Mouse (Mus musculus) splenic B cell, adult 2 months (primary cell): ENCODE measurements around the gene Tmem265.

Source experiments
- DNase-seq: peaks from one replicate; pipeline ENCODE4 v3.0.0-alpha.2; 2011; ENCODE audit warnings: low read depth, low spot score
- H3K27me3 ChIP-seq: 2 replicates; pipeline ENCODE4 v1.6.1; 2012; ENCODE audit warnings: mild to moderate bottlenecking, low read length, moderate library complexity, mixed read lengths; ENCODE audit not compliant: control insufficient read depth, poor library complexity, insufficient read depth, severe bottlenecking
- H3K36me3 ChIP-seq: 2 replicates; pipeline ENCODE4 v1.6.1; 2012; ENCODE audit warnings: mild to moderate bottlenecking, low read length, moderate library complexity, mixed read lengths; ENCODE audit not compliant: control insufficient read depth, poor library complexity, insufficient read depth, severe bottlenecking

Tmem265 gene

GRCm38 (mm10) chr7:127561340-127561858 lies at the start of gene Tmem265:
Tmem265 (plus strand) TSS chr7:127561390.
- Histone ChIP-seq H3K27me3 (no peaks in the 10 kb centered on the region), H3K36me3 (peaks cover 15% of the 10 kb centered on the region)
- DNase-seq, result no peak

DNA sequence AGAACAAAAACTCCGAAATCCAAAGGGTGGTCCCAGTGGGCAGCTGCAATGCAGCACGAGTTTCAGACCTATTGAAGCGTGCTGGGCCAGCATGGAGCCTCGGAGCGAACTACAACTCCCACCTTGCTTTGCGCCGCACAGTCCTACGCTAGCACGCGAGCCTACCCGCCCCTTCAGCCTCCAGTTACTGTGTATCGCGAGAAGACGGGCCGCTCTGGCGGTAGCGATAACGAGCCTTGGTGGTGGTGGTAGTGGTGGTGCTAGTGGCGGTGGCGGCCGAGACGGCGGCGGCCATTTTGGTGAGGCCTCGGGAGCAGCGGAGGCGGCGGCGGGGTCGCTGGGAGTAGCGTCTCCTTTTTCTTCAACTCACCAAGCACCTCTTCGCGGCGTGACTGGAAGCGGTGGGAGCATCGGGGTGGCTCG lies 49.4 kb upstream of the Tmem265 start, which contains the start of gene Srcap:
Gene Srcap, plus strand, starts transcription at position 176 of the 423 bp plus-strand sequence.
- DNase-seq, result peak; percentile 98
- Histone ChIP-seq H3K36me3 (peaks cover 9% of the 10 kb centered on the region; the same call in 1 of the 2 replicates), H3K27me3 (no peaks in the 10 kb centered on the region)

GRCm38 (mm10) chr7:127512231-127513015 lies 48.8 kb upstream of the Tmem265 start:
- no peaks in the 10 kb centered on the region for H3K27me3 ChIP-seq
- DNase-seq, result peak; percentile 96
- peaks cover 13% of the 10 kb centered on the region; the same call in 1 of the 2 replicates for H3K36me3 ChIP-seq

GRCm38 (mm10) chr7:127513016-127513390 lies 48.2 kb upstream of the Tmem265 start:
- Histone ChIP-seq H3K36me3 (peaks cover 15% of the 10 kb centered on the region; the same call in 1 of the 2 replicates), H3K27me3 (no peaks in the 10 kb centered on the region)
- no peak for DNase-seq

GRCm38 (mm10) chr7:127513781-127514180 lies 47.4 kb upstream of the Tmem265 start:
- no peaks in the 10 kb centered on the region for H3K27me3 ChIP-seq
- H3K36me3 ChIP-seq, result peaks cover 15% of the 10 kb centered on the region; the same call in 1 of the 2 replicates
- no peak for DNase-seq

- H3K27me3 ChIP-seq, result no peaks in the 10 kb centered on the region
- no peak for DNase-seq
- peaks cover 19% of the 10 kb centered on the region for H3K36me3 ChIP-seq
These were observed 45.3 kb upstream of the Tmem265 start for GRCm38 (mm10) chr7:127515846-127516245.

DNA sequence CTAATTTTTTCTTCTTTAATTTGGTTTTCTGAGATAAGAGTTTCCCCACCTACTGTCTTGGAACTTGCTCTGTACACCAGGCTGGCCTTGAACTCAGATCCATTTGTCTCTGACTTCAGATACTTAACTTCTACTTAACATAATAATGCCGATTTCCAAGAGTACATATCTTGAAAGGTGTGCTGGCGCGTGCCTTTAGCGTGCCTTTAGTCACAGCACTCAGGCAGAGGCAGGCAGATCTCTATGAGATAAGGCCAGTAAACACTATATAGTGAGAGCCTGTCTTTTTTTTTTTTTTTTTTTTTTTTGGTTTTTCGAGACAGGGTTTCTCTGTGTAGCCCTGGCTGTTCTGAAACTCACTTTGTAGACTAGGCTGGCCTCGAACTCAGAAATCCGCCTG lies 44.8 kb upstream of the Tmem265 start:
- no peaks in the 10 kb centered on the region for H3K27me3 ChIP-seq
- DNase-seq, result no peak

GRCm38 (mm10) chr7:127519284-127519683 lies 41.9 kb upstream of the Tmem265 start, which contains the start of gene Gm42715:
Gm42715 (plus strand) TSS chr7:127519584.
- Histone ChIP-seq H3K27me3 (no peaks in the 10 kb centered on the region), H3K36me3 (peaks cover 38% of the 10 kb centered on the region)
- DNase-seq, result no peak

More for the DNA sequence above, 44.8 kb upstream of the Tmem265 start:
- H3K36me3 ChIP-seq, result peaks cover 23% of the 10 kb centered on the region

DNA sequence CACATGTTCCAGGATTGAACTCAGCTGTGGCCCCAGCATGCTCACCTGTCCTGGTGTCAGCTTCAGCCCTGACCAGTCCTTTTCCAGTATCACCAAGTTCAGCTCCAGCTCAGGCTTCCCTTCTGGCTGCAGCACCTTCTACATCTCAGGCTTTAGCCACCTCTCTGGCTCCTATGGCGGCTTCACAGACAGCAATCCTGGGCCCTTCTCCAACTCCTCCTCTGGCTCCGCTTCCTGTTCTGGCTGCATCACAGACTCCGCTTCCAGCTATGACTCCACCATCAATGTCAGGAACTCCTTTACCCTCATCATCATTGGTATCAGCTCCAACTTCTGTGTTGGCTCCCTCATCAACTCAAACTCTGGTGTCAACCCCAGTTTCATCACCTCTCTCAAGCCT lies 19.5 kb upstream of the Tmem265 start:
- peaks cover 43% of the 10 kb centered on the region for H3K36me3 ChIP-seq

GRCm38 (mm10) chr7:127549116-127549835 lies 11.9 kb upstream of the Tmem265 start:
- no peak for DNase-seq
- H3K36me3 ChIP-seq, result peaks cover 29% of the 10 kb centered on the region

More for the DNA sequence above, 19.5 kb upstream of the Tmem265 start:
- no peaks in the 10 kb centered on the region for H3K27me3 ChIP-seq
- DNase-seq, result no peak

GRCm38 (mm10) chr7:127551558-127551957 lies 9.6 kb upstream of the Tmem265 start:
- Histone ChIP-seq H3K36me3 (peaks cover 30% of the 10 kb centered on the region), H3K27me3 (no peaks in the 10 kb centered on the region)
- DNase-seq, result no peak

More at GRCm38 (mm10) chr7:127549116-127549835, 11.9 kb upstream of the Tmem265 start:
- H3K27me3 ChIP-seq, result no peaks in the 10 kb centered on the region

GRCm38 (mm10) chr7:127560580-127560979 lies 610 bp upstream of the Tmem265 start:
- H3K27me3 ChIP-seq, result no peaks in the 10 kb centered on the region
- DNase-seq, result no peak
- H3K36me3 ChIP-seq, result peaks cover 16% of the 10 kb centered on the region

GRCm38 (mm10) chr7:127564381-127565150 lies 3.4 kb downstream of the Tmem265 start:
- peaks cover 13% of the 10 kb centered on the region; the same call in 1 of the 2 replicates for H3K36me3 ChIP-seq
- DNase-seq, result no peak
- no peaks in the 10 kb centered on the region for H3K27me3 ChIP-seq

DNA sequence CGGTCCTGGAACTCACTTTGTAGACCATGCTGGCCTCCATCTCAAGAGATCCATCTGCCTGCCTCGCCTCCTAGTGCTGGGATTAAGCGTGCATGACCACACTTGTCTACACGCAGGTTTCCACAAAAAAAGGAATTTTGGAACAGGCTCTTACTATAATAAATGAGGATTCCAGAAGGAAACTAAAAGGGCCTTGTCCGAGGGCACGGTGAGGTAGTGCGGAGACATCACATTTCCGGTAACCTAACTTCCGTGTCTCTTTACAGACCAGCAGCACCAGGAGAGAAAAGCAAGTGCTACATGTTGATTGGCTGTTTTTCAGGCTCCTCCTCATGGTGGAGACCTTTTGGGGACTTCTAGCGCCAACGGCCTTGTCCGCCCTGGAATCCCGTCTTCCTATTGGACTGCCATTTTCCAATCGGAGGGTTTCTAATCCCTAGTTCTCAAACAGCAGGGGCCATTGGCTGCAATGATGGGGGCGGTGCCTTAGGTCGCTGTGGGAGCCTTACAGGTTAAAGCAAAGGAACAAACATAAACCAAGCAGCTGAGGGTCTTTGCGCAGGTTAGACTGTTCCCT lies 11.8 kb downstream of the Tmem265 start, which contains the start of gene Phkg2:
Gene Phkg2, plus strand, starts transcription at position 446 of the 577 bp plus-strand sequence.
- Histone ChIP-seq H3K27me3 (no peaks in the 10 kb centered on the region), H3K36me3 (peaks cover 5% of the 10 kb centered on the region; the same call in 1 of the 2 replicates)
- peak; percentile 97 for DNase-seq
